Mouse (Mus musculus): ENCODE measurements at regions not wholly inside any gene's neighbourhood (a gene's known extent, or its start where the extent isn't known, plus 50 kb on each side); places are given as distances from the start of the nearest gene placed in this dataset.

DNA sequence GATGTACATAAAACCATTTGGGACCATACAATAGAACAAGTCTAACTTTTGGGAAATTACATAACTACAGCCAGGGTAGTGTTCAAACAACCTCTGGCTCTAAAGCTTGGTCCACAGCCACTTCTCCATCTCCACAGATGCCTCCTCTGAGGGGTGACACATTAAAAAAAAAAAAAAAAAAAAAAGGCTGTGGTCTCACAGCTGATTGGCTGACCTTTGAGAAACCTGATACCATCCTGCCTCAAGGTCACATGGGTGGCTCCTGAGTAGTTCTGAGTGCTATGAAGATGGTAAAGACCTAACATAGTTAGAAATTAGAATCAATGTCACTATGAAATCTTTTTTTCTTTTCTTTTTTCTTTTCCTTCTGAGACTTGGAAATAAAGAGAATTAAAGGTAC lies 102.4 kb downstream of the Tmem182 start:
- ATAC-seq (ENCODE audit: insufficient read depth, low FRiP score, low read depth): no peak
- no peaks in the 10 kb centered on the region for H3K4me1 ChIP-seq
- H3K4me2 ChIP-seq: no peak overlapping the region
- H3K36me3 ChIP-seq: no peaks in the 10 kb centered on the region
- H3K9me3 ChIP-seq: no peaks in the 10 kb centered on the region
- H3K9ac ChIP-seq: no peak overlapping the region
- no peaks in the 10 kb centered on the region for H3K27me3 ChIP-seq (replicated peaks)
- H3K27ac ChIP-seq: no peak overlapping the region
- no peak overlapping the region for H3K4me3 ChIP-seq (replicated peaks)

DNA sequence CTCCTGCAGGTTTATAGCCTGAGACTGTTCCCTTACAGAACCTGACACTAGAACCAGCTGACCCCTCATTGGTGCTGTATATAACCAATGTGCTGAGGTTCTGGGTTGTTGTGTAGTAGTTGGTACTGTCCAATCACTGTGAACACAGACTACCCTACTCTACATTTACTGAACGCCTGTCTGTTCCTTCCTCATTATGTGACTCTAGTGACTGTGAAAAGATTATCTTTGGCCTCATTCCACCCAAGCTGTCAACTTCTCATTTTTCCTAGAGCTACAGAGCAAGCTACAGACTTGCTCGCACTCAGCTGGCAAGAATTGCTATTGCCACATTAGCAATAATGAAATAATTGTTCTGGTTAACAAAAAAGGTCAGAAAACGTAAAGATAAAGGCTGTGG lies 108.2 kb downstream of the Tmem182 start:
- Histone ChIP-seq H3K27ac (no peak overlapping the region), H3K4me1 (no peaks in the 10 kb centered on the region), H3K9ac (no peak overlapping the region), H3K4me3 (replicated peaks) (no peak overlapping the region), H3K9me3 (no peaks in the 10 kb centered on the region), H3K4me2 (no peak overlapping the region), H3K27me3 (replicated peaks) (no peaks in the 10 kb centered on the region), H3K36me3 (no peaks in the 10 kb centered on the region)
- WGBS: 61% methylated on average over 3 of the region's 3 CpGs
- no peak for ATAC-seq (ENCODE audit: insufficient read depth, low FRiP score, low read depth)

DNA sequence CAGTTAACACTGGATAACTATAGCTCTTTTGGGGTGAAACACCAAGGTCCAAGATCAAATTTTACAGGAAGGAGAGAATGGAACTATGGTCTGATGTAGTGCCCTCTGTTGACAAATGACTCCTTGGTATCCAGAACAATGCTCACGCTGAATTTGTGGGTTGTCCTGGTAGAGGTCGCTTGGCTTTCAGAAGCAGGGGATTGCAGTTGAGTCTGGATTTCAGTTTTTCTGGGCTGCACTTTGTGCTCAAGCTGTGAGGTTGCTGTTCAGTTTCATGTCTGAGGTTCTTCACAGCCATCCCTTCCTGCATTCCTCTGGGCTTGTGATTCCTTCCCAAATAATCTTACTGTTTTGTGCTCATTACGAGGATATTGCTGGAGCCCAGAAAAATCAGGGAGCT lies 118.9 kb downstream of the Tmem182 start:
- ATAC-seq (ENCODE audit: insufficient read depth, low FRiP score, low read depth): no peak
- Histone ChIP-seq H3K4me3 (replicated peaks) (no peak overlapping the region), H3K27me3 (replicated peaks) (no peaks in the 10 kb centered on the region), H3K9ac (no peak overlapping the region), H3K9me3 (no peaks in the 10 kb centered on the region), H3K27ac (no peak overlapping the region), H3K4me1 (no peaks in the 10 kb centered on the region), H3K4me2 (no peak overlapping the region), H3K36me3 (no peaks in the 10 kb centered on the region)
- WGBS: 70% methylated on average over 3 of the region's 3 CpGs

DNA sequence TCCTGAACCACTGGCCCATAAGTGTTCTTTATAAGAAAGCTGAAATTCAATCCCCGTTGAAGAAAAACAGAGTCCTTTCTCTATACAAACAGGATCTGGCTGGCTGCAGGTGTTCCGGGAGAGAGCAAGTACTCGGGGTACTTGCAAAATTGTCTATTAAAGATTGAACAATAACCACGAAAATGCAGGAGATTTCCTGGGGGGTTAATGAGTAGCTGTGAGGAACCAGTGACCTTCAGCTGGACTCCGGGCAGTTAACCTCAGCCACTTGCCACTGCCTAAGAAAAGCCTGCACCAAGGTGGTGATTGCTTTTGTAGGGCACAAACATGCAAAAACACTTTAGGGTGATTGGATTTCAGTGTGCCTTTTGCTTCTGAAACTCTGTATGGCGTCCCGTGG lies 119.4 kb downstream of the Tmem182 start:
- Histone ChIP-seq H3K4me2 (no peak overlapping the region), H3K4me3 (replicated peaks) (no peak overlapping the region), H3K9me3 (no peaks in the 10 kb centered on the region), H3K4me1 (no peaks in the 10 kb centered on the region), H3K36me3 (no peaks in the 10 kb centered on the region), H3K9ac (no peak overlapping the region), H3K27me3 (replicated peaks) (no peaks in the 10 kb centered on the region), H3K27ac (no peak overlapping the region)
- 64% methylated on average over 7 of the region's 7 CpGs for WGBS
- no peak for ATAC-seq (ENCODE audit: insufficient read depth, low FRiP score, low read depth)

DNA sequence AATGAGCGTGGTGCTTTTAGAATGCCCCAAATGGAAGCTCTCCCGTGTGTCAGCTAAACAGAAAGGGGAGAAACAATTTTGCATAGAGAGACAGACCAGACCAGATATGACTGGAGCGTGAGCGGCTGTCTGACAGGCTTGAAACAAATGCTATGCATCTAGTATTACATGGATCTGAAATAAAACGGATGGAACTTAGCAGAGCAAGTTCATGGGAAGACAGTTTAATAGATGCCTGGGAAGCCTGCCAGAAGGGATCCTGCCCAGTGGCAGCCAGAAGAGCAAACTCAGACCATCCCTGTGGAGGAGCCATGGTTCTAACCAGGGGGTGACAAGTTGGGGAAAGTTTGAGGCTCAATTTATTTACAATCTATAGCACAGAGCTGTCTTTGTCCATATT lies 126.0 kb downstream of the Tmem182 start:
- no peak overlapping the region for H3K27ac ChIP-seq
- H3K4me3 ChIP-seq (replicated peaks): no peak overlapping the region
- no peak; the same call in 1 of the 2 replicates for ATAC-seq (ENCODE audit: insufficient read depth, low FRiP score, low read depth)
- 50% methylated on average over 5 of the region's 5 CpGs for WGBS
- H3K4me1 ChIP-seq: no peaks in the 10 kb centered on the region
- no peaks in the 10 kb centered on the region for H3K9me3 ChIP-seq
- no peak overlapping the region for H3K4me2 ChIP-seq
- H3K27me3 ChIP-seq (replicated peaks): no peaks in the 10 kb centered on the region
- H3K9ac ChIP-seq: no peak overlapping the region
- H3K36me3 ChIP-seq: no peaks in the 10 kb centered on the region

DNA sequence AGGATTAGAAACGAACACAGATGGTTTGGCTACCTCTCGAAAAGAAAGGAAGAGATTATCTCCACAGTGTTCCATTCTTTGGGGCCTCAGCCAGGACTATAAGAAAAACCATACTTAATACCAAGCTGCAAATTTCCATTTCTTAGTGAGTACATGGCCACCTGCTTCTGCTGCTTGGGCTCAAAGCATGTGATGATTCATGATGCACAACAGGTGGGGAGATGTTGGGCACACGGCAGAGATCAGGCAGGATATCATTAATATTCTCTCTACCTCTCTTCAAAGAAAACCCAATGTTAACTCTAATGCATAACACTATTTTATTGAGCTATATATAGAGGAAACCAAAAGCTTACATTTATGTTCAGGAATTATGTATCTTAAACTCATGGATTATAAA lies 131.3 kb downstream of the Tmem182 start:
- no peak overlapping the region for H3K4me3 ChIP-seq (replicated peaks)
- H3K9me3 ChIP-seq: no peaks in the 10 kb centered on the region
- H3K27me3 ChIP-seq (replicated peaks): no peaks in the 10 kb centered on the region
- ATAC-seq (ENCODE audit: insufficient read depth, low FRiP score, low read depth): no peak
- H3K4me1 ChIP-seq: no peaks in the 10 kb centered on the region
- WGBS: 69% methylated on average over 3 of the region's 3 CpGs
- no peak overlapping the region for H3K9ac ChIP-seq
- H3K4me2 ChIP-seq: no peak overlapping the region
- H3K36me3 ChIP-seq: no peaks in the 10 kb centered on the region
- no peak overlapping the region for H3K27ac ChIP-seq

DNA sequence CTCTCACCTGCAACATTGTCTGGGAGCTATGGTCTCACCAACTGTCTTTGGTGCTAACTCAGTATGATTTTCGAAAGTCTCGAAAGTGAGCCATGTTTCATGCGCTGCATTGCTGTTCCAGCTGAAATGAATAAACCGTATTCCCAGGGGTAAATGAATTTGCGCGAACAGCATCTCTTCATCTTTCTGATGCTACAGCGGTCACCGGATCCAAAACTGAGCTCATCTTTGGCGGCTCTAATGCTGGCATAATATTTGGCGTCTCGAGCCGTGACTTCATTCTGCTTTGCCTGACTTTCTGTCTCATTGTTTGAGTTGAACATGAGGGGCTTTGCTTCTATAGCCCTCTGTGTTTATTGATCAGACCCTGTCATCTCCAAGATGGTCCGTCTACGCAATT lies 137.3 kb downstream of the Tmem182 start:
- WGBS: 87% methylated on average over 14 of the region's 14 CpGs
- no peak for ATAC-seq (ENCODE audit: insufficient read depth, low FRiP score, low read depth)
- H3K27me3 ChIP-seq (replicated peaks): no peaks in the 10 kb centered on the region

DNA sequence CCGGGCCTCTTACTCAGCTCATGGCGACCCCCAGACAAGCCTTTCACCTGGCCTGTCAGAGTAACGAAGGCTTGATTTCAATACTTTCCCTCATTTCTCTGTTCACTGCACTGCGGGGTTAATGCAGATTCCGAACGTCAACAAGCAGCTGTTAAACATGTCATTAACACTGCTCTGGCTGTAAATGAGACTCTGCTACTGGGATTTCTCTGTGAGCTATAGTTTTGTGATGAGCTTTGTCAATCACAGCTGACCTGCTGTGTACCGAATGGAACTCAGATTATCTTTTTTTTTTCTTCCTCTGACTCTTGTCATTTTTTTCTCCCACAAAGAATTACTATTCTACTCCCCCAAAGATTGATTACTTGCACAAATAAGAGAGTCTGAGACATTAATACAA lies 137.8 kb downstream of the Tmem182 start:
- no peaks in the 10 kb centered on the region for H3K9me3 ChIP-seq
- no peak overlapping the region for H3K4me3 ChIP-seq (replicated peaks)
- no peak overlapping the region for H3K27ac ChIP-seq
- 54% methylated on average over 7 of the region's 7 CpGs for WGBS
- H3K9ac ChIP-seq: no peak overlapping the region
- no peak for ATAC-seq (ENCODE audit: insufficient read depth, low FRiP score, low read depth)
- no peaks in the 10 kb centered on the region for H3K27me3 ChIP-seq (replicated peaks)
- no peaks in the 10 kb centered on the region for H3K4me1 ChIP-seq
- no peak overlapping the region for H3K4me2 ChIP-seq
- H3K36me3 ChIP-seq: no peaks in the 10 kb centered on the region

More for the DNA sequence above, 137.3 kb downstream of the Tmem182 start:
- Histone ChIP-seq H3K4me1 (no peaks in the 10 kb centered on the region), H3K36me3 (no peaks in the 10 kb centered on the region), H3K9ac (no peak overlapping the region), H3K27ac (no peak overlapping the region), H3K4me2 (no peak overlapping the region), H3K4me3 (replicated peaks) (no peak overlapping the region), H3K9me3 (no peaks in the 10 kb centered on the region)

DNA sequence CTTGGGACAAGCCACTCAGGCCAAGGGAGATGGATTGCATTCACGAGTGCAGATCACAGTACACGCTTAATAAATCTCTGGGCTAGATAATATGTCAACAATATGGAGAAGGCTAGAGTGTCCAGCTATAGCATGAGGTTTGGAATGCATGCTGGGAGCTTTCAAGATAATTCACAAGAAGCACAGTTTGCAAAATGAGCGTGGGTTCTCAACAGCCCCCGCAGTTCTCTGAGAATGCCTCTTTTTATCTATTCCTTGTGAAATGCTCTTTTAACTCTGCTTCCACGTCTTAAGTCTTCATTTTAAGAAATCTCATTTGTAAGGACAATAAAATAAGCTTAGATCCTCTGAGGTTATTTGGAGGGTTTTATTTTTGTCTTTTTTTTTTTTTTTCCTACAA lies 145.2 kb downstream of the Tmem182 start:
- no peak for ATAC-seq (ENCODE audit: insufficient read depth, low FRiP score, low read depth)
- Histone ChIP-seq H3K27ac (no peak overlapping the region), H3K4me3 (replicated peaks) (no peak overlapping the region), H3K4me2 (no peak overlapping the region), H3K36me3 (no peaks in the 10 kb centered on the region), H3K4me1 (no peaks in the 10 kb centered on the region), H3K9me3 (no peaks in the 10 kb centered on the region), H3K9ac (no peak overlapping the region), H3K27me3 (replicated peaks) (no peaks in the 10 kb centered on the region)
- WGBS: 63% methylated on average over 5 of the region's 5 CpGs

DNA sequence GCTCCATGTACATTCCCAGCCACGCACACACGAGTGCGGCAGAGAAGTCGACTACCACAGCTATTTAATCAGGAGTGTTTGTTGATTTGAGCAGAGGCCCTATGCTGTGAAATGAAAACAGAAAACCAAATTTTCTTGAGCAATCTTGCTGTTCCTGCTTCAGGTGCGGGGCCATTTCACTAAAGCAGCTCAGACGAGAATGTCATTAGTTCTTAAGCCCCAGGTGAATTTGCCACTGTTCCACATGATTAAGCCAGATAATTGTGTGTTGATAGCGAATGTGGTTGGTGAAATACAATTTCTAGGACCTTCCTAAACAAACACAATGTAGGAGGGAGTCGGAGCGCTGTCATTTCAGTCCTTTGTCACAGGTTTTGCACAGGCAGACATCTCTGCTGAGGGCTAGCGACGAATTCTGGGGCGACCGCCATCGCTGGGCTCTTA lies 149.3 kb downstream of the Tmem182 start:
- Histone ChIP-seq H3K4me1 (no peaks in the 10 kb centered on the region), H3K9ac (no peak overlapping the region), H3K4me3 (replicated peaks) (no peak overlapping the region), H3K27me3 (replicated peaks) (no peaks in the 10 kb centered on the region), H3K27ac (no peak overlapping the region), H3K4me2 (no peak overlapping the region), H3K9me3 (no peaks in the 10 kb centered on the region), H3K36me3 (no peaks in the 10 kb centered on the region)
- WGBS: 84% methylated on average over 14 of the region's 14 CpGs
- ATAC-seq (ENCODE audit: insufficient read depth, low FRiP score, low read depth): no peak

DNA sequence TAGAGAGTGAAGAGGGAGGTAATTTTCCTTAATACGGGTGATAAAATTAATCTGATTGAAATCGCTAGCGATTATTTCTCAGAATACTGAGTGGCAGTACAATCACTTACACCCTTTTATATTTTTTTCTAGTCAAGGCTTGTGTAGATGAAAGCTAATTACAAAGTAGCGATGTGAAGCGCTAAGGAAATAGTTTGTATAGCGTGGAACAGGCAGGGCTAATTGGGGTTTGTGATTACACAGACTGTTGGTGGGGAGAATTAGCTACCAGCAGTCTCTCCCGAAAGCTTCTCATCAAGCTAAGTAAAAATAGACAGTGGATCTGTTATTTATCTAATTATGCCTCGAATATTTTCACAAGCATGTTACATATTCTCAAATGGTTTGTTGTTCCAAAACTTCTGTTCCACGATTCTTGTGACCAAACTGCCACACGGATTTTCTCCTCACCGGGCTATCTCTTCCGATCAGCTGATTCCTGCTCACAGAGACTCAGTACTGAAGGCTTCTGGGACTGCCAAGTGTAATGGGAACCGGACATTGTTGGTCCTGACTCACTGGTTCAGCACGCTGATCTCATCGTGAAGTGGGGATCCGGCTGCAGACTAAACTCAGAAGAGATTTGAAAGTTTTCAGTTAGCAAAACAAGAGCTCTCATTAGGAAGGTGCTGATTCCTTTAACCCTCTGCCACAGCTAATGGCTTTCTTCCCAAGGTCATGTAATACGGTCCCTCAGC lies 162.5 kb downstream of the Tmem182 start:
- Histone ChIP-seq H3K4me1 (no peaks in the 10 kb centered on the region), H3K27me3 (replicated peaks) (no peaks in the 10 kb centered on the region), H3K9me3 (no peaks in the 10 kb centered on the region), H3K4me2 (no peak overlapping the region), H3K36me3 (no peaks in the 10 kb centered on the region), H3K27ac (no peak overlapping the region), H3K4me3 (replicated peaks) (no peak overlapping the region), H3K9ac (no peak overlapping the region)
- 78% methylated on average over 17 of the region's 17 CpGs for WGBS
- ATAC-seq (ENCODE audit: insufficient read depth, low FRiP score, low read depth): no peak

DNA sequence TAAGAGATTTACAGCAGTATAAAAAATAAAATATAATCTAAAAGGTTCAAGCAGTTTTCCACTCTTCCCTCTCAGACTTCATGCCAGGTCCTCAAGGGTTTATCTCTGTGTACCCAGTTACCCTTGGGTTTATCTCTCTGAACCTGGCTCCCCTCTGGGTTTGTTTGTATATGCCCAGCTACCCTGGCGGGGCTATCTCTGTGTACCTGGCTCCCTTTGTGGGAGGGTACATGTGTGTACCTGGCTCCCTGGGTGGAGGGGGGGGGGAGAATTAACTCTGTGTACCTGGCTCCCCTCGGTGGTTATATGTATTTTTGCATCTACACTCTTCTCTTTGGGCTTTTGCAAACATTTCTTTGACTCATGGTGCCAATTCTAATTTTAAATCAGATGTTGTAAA lies 178.4 kb downstream of the Tmem182 start:
- H3K9me3 ChIP-seq: no peaks in the 10 kb centered on the region
- no peak overlapping the region for H3K9ac ChIP-seq
- 35% methylated on average over 2 of the region's 2 CpGs for WGBS
- H3K27ac ChIP-seq: no peak overlapping the region
- peak; percentile 60; the same call in 1 of the 2 replicates for ATAC-seq (ENCODE audit: insufficient read depth, low FRiP score, low read depth)
- H3K4me1 ChIP-seq: no peaks in the 10 kb centered on the region
- no peaks in the 10 kb centered on the region for H3K27me3 ChIP-seq (replicated peaks)
- H3K4me3 ChIP-seq (replicated peaks): no peak overlapping the region
- no peak overlapping the region for H3K4me2 ChIP-seq
- H3K36me3 ChIP-seq: no peaks in the 10 kb centered on the region

DNA sequence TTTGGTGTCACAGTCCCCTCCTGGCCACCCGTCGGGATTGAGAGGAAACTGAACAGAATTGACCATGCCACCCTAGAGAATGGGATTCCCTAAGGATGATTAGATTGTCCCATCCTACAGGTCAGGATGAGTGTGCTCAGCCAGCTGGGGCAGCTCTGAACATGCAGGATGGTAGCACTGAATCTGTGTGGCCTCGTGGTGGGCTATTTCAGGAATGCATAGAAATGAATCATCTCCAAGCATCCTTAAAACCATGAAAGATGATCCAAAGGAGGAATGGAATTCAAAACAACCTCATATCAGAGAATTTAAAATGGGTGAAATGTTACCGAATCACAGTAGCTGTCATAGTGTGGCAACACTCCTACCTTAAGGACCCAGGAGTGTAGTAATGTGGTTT lies 187.9 kb downstream of the Tmem182 start:
- Histone ChIP-seq H3K4me3 (replicated peaks) (no peak overlapping the region), H3K4me2 (no peak overlapping the region), H3K27ac (no peak overlapping the region), H3K27me3 (replicated peaks) (no peaks in the 10 kb centered on the region), H3K9ac (no peak overlapping the region), H3K36me3 (no peaks in the 10 kb centered on the region), H3K4me1 (no peaks in the 10 kb centered on the region), H3K9me3 (no peaks in the 10 kb centered on the region)
- 72% methylated on average over 4 of the region's 4 CpGs for WGBS
- ATAC-seq (ENCODE audit: insufficient read depth, low FRiP score, low read depth): no peak
